Mouse (Mus musculus): ENCODE results near the gene Tmem86a.

Gene Tmem86a

GRCm38 (mm10) chr7:47027520-47027919, 22.9 kb upstream of the Tmem86a start:
- DNase-seq (ENCODE audit: low read depth): no peak

DNA sequence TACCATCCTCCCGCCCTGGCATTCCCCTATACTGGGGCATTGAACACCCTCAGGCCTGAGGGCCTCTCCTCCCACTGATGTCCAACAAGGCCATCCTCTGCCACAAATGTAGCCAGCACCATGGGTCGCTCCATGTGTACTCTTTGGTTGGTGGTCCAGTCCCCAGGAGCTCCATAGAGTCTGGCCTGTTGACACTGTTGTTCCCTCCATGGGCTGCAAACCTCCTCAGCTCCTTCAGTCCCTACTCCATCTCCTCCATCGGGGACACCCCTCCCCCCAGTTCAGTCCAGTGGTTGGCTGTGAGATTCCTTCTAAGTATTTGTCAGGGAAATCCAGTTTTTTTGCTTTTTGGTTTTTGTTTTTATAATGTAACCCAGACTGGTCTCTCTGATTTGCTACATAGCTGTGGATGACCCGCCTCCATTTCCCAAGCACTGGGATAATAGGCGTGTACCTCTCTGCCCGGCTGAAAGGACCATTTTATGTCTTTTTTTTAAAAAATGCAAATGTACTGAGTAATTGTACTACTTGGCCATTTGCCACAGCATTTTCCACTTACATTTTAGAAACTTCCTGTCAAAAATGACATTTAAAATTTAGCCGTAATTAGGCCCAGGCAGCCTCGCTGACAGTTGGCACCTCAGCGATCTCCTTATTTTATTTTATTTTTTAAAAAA, 19.7 kb upstream of the Tmem86a start:
- DNase-seq (ENCODE audit: low read depth): no peak

- DNase-seq (ENCODE audit: low read depth): no peak
Observed at GRCm38 (mm10) chr7:47031371-47031770, 19.0 kb upstream of the Tmem86a start.

- no peak for DNase-seq (ENCODE audit: low read depth)
Observed at GRCm38 (mm10) chr7:47034785-47035384, 15.5 kb upstream of the Tmem86a start.

DNA sequence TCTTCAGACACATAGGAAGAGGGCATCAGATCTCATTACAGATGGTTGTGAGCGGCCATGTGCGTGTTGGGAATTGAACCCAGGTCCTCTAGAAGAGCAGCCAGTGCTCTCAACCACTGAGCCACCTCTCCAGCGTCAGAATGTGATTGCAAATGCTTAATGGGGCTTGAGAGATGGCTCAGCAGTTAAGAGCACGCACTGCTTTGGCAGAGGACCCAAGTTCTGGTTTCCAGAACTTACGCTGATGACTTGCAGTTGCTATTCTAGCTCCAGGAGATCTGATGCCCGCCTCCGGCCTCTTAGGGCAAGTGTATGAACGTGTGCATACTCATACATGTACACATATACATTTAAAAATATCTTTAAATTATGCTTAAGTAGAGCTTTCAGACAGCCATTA, 15.0 kb upstream of the Tmem86a start:
- no peak for DNase-seq (ENCODE audit: low read depth)

DNA sequence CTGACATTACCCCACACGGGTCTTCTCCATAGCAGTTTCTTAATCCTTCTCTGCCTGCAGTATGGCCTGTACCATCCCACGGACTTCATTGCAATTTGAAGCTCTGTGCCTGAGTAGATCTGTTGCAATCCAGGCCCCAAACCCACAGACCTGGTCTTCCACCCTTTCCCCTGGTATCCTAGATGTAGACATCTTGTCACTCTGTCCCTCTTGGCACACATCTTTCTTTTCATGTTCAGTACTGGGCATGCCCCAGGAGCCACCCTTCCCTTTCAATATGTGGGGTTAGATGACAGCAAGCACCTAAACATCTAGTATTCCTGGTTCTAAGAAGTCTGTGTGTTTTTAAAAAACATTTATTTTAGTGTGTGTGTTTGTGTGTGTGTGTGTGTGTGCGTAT, 8.7 kb upstream of the Tmem86a start:
- DNase-seq (ENCODE audit: low read depth): no peak

DNA sequence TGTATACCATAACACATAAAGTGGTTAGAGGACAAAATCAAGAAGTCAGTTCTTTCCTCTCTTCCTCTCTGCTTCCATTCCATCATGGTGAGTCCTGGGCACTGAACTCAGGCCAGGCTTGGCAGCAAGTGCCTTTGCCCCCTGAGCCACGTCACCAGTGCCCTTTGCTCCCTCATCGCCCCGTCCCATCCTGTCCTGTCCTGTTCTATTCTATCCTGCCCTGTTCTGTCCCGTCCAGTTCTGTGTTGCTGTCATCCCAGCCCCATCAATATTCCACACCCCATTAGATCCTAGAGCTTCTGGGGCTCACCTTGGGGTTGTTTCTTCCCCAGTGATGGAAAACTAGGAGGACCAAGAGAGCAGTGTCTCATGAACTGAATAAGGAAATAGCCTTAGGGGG, 8.3 kb upstream of the Tmem86a start:
- no peak for DNase-seq (ENCODE audit: low read depth)

GRCm38 (mm10) chr7:47042823-47043490, 7.4 kb upstream of the Tmem86a start:
- DNase-seq (ENCODE audit: low read depth): no peak

- no peak for DNase-seq (ENCODE audit: low read depth)
Observed at GRCm38 (mm10) chr7:47050766-47051165, 365 bp downstream of the Tmem86a start.

DNA sequence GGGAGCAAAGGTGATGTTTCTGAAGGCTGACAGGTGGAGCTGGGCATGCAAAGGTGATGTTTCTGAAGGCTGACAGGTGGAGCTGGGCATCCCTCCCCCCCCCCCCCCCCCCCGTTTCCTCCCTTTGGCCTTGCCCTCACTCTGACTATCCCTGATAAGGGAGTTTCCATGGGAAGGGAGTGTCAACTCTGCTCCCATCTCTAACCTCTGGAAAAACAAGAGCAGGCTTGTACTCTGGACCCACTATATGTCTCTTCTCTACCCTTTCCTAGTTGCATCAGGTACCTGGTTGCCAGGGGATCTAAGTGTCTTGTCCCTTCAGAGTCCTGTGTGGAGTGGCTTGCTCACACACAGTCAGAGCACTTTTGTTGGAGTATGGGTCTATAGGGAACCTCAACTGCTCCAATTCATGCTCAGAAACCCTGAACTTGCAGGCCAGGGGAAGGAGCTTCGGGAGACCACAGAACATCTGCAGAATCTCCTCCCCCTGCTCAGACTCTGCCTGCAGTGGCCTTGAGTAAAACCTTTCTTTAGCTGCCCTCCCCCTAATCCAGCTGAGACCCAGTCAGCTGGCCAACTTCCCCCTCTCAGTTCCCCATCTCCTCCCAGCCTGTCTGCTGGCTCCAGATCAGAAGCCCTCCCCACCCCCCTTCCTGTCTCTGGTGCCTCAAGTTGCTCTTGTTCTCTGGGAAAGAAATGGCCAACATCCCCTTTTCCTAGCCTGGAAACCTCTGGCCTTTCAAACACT, 1.2 kb downstream of the Tmem86a start:
- no peak for DNase-seq (ENCODE audit: low read depth)

DNA sequence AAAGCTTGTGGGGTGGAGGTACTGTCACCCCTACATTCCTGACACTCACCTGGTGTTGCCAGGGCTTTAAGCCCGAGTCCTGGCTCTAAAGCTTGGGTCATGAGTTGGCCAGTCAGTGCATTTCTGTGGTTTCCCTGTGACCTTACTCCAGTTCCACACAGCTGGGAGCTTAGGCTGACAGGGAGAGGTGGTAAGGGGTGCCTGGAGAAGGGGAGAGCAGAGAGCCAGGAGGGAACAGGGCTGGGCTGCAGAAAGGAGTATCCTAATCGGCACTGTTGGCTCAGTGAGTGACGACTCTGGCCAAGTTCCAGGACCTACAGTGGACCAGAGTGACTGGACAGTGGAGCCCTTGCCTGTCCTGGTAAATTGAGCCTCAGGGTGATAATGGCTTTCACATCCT, 1.9 kb downstream of the Tmem86a start:
- DNase-seq (ENCODE audit: low read depth): no peak

- no peak for DNase-seq (ENCODE audit: low read depth)
Observed at GRCm38 (mm10) chr7:47053287-47053686, 2.9 kb downstream of the Tmem86a start.

DNA sequence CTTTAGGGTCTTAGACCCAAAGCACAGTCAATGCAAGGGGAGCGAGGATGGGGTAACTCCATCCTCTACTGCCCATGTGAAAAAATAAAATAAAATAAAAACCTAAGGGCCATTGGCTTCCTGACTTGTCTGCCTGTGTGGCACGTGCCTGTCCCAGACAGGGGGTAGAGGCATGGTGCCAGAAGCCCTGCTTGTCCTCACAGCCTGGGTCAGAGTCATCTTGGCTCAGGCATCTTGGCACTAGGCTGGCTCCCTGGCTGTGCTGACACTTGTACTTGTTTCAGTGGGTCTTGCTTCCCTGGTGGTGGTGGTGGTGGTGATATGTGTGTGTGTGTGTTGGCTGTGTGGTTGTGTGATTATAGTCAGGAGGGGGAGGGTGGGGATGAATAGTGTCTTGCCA, 4.3 kb downstream of the Tmem86a start:
- no peak for DNase-seq (ENCODE audit: low read depth)

DNA sequence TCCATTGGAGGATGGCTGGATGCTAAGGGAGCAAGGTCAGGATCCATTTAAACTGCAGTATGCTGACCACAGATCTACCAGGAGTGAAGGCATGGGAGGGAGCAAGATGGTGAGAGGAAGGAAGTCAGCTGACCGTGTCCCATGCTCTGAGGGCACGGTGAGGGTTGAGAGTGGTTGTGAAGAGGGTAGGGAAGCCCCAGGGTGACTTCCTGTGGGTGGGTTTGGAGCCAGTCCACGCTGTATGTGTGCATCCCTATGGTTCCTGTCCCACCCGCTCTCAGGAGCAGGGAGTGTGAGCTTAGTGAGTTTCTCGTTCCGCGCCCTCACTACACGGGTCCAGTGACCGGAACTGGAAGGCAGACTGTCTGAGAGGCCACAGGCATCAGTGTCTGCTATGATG, 5.3 kb downstream of the Tmem86a start:
- DNase-seq (ENCODE audit: low read depth): no peak

DNA sequence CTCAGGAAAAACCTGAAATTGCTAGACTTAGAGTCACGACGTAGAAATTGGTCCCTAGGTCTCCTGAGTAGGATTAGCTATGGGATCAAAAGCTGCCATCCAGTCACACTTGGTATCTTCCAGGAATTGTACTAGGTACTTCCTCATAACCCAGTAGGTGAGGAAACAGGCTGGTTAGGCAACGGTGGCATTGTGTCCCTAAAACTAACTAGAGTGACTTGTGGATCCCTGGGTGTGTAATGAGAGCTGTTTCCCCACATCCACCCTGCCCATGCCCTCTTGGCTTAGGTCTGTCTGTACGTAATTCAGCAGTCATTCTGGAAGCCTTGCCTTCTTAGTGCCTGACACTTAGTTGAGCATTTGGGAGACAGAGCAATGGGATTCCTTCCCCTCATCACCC, 5.9 kb downstream of the Tmem86a start:
- DNase-seq (ENCODE audit: low read depth): no peak

- no peak for DNase-seq (ENCODE audit: low read depth)
Observed at GRCm38 (mm10) chr7:47059339-47059738, 8.9 kb downstream of the Tmem86a start.

- DNase-seq (ENCODE audit: low read depth): no peak
Observed at GRCm38 (mm10) chr7:47061560-47061959, 11.2 kb downstream of the Tmem86a start.

GRCm38 (mm10) chr7:47066942-47067341, 16.5 kb downstream of the Tmem86a start:
- DNase-seq (ENCODE audit: low read depth): no peak

DNA sequence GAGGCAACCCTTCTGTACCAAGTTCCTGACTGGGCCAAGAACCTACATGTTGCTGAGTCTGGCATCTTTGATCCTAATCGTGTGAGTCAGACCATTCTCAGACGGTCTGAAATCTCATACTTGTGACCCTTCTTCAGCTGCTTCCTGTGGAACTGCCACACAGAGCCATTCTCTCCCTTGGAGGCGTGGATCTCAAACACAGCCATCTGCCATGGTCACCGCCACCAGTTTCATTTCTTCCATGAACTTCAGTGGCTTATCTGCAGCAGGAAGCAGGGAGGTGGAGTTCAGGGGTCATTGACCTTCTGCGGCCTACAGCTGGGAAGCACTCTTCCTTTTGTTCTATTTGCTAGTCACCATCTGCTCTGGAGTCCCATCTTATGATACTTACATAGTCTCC, 17.5 kb downstream of the Tmem86a start:
- no peak for DNase-seq (ENCODE audit: low read depth)

DNA sequence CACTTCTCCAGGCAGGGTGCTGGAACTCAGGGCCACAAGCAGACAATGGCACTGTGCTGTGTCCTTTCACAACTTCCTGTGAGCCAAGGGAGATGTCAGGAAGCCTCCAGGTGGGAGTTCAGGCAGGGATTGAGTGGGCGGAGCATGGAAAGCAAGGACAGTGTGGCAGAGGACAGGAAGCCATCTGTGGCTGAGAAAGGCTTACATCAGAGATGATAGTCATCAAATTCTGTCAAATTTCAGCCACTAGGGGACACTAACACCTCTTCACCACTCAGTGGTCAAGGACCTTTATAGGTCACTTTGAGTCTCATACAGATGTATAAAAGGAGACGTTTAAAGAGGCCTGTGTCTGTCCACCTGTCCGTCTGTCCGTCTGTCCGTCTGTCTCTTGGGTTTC, 22.1 kb downstream of the Tmem86a start:
- no peak for DNase-seq (ENCODE audit: low read depth)

DNA sequence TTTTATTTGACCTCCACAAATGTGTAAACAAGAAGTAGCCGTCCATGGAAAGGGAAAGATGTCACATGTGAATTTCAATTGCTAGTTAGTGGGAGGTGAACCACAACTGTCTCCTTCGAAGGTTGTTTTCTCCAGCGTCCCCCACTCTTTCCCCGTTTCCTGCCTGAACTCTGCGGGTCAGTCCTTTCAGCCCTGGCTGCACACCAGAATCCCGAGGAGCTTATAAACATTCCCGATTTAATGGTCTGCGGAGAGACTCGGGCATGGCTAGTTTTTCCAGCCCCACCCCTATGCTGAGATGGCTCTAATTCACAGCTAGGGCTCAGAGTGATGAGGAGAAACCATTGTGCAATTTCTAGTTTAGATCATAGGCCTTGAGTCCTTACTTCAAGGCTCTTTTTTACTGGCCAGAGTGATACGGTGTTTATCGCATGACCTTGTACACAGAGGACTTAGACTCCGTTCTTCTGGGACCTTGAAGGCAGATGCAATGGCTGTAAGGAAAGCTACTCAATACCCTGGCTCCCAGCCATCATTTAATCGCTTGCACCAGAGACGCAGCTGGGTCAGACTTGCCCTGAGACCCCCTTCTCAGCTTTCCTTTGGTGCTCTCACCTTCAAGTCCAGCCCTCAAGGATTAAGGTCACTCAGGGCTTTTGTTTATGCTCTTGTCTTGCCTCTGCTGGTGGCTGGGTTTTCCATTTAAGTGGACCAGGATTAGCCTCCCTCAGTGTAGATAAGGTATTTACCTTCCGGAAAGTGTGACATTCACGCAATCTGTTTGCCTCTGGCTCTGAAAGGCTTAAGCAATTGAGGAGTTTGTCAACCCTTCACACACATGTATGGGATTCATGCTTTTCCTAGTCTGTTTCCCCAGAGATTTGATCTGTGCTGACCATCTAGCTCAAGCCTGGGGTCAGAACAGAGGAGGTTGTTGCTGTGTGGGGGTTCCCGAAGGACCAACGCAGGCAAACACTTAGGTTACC, 23.4 kb downstream of the Tmem86a start:
- no peak for DNase-seq (ENCODE audit: low read depth)

GRCm38 (mm10) chr7:47076193-47076592, 25.8 kb downstream of the Tmem86a start:
- no peak for DNase-seq (ENCODE audit: low read depth)
